Mouse (Mus musculus) C2C12 (cell line): ENCODE measurements around the gene Slc22a6.

Source experiments
- CEBPB ChIP-seq: IDR thresholded peaks from one replicate; pipeline ENCODE4 v1.6.1; 2011; ENCODE audit warnings: low read depth, mild to moderate bottlenecking, control low read depth, moderate library complexity
- CTCF ChIP-seq: IDR thresholded peaks from one replicate; pipeline ENCODE4 v1.5.1; 2011; ENCODE audit not compliant: control insufficient read depth, insufficient read depth, insufficient read length
- FOSL1 ChIP-seq: IDR thresholded peaks from one replicate; pipeline ENCODE4 v1.8.0; 2011; ENCODE audit warnings: mild to moderate bottlenecking, low read length; ENCODE audit not compliant: poor library complexity, insufficient read depth, severe bottlenecking
- MAX ChIP-seq: IDR thresholded peaks from one replicate; pipeline ENCODE4 v1.6.1; 2011; ENCODE audit warnings: mild to moderate bottlenecking, control low read depth
- MYOD1 ChIP-seq: IDR thresholded peaks from one replicate; pipeline ENCODE4 v1.6.1; 2011; ENCODE audit warnings: low read depth; ENCODE audit not compliant: control insufficient read depth, insufficient read length
- MYOG ChIP-seq: IDR thresholded peaks from one replicate; pipeline ENCODE4 v1.6.1; 2011; ENCODE audit not compliant: control insufficient read depth, insufficient read length; ENCODE audit errors: extremely low read depth
- USF1 ChIP-seq: IDR thresholded peaks from one replicate; pipeline ENCODE4 v1.6.1; 2011; ENCODE audit warnings: low read depth, mild to moderate bottlenecking, control low read depth, moderate library complexity

DNA sequence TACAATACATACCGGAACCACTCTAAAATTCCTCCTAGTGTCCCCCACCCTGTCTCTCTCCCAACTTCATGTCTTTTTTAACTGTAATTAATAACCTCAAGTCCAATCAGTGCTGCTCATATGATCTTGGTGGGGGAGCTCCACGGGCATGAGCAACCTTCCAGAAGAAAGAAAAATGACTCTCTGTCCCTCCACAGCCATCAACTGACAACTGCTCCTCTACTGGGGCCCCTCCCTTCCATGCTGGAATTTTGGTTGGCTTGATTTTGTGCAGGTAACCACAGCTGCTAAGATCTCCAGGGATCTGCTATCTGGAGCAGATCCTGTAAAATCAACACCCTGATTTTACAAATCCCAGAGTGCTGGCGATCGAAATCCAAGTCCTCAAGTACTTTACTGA lies 40.4 kb upstream of the Slc22a6 start:
- TF ChIP-seq MAX (no peak), MYOG (no peak), CTCF (no peak), USF1 (no peak), MYOD1 (no peak), CEBPB (no peak), FOSL1 (no peak)
